Mouse (Mus musculus) bone marrow, adult 2 months (tissue): ENCODE results near the gene Fkbp7.

Experiments used
- CTCF ChIP-seq: fragments of 200-500 bp; IDR thresholded peaks from 2 replicates; pipeline ENCODE4 v1.5.1; 2011; ENCODE audit warnings: low read length, control low read depth; ENCODE audit not compliant: control insufficient read depth, insufficient read depth
- POLR2A ChIP-seq: fragments of 200-500 bp; IDR thresholded peaks from 2 replicates; pipeline ENCODE4 v1.6.1; 2011; ENCODE audit warnings: low read depth, mild to moderate bottlenecking, control low read depth, low read length, borderline replicate concordance; ENCODE audit not compliant: control insufficient read depth

- TF ChIP-seq POLR2A (no peak), CTCF (0 out of 2 replicates have a peak, but pooled peaks have one; percentile 4)
Observed at GRCm38 (mm10) chr2:76655982-76656381, 16.9 kb downstream of the Fkbp7 start.
